Mouse (Mus musculus): ENCODE measurements at regions not wholly inside any gene's neighbourhood (a gene's known extent, or its start where the extent isn't known, plus 50 kb on each side); places are given as distances from the start of the nearest gene placed in this dataset.

DNA sequence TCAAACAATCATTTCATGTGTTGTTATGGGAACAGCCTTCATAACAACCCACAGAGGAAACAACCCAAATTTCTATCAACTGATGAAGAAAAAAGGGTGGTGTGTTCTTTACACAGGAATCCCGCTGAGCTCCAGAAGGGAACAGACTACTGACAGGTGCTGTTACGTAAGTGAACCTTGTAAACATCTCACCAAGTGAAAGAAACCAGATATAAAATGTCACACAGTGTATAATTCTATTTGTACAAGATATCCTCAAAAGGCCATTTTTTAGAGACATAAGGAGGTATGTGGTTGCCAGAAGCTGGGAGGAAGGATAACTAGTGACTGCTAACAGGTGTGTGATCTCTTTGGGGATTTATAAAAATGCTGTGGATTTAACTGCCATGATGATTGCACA is 119.9 kb downstream of the Plod2 start:
- Histone ChIP-seq H3K4me3 (replicated peaks) (no peak overlapping the region), H3K27ac (no peak overlapping the region), H3K36me3 (no peaks in the 10 kb centered on the region), H3K9ac (no peak overlapping the region), H3K4me1 (no peaks in the 10 kb centered on the region), H3K4me2 (no peak overlapping the region), H3K9me3 (replicated peaks) (no peaks in the 10 kb centered on the region), H3K27me3 (no peaks in the 10 kb centered on the region)
- ATAC-seq (replicated peaks; ENCODE audit: low FRiP score): no peak
- WGBS: 79% methylated on average over 2 of the region's 2 CpGs

DNA sequence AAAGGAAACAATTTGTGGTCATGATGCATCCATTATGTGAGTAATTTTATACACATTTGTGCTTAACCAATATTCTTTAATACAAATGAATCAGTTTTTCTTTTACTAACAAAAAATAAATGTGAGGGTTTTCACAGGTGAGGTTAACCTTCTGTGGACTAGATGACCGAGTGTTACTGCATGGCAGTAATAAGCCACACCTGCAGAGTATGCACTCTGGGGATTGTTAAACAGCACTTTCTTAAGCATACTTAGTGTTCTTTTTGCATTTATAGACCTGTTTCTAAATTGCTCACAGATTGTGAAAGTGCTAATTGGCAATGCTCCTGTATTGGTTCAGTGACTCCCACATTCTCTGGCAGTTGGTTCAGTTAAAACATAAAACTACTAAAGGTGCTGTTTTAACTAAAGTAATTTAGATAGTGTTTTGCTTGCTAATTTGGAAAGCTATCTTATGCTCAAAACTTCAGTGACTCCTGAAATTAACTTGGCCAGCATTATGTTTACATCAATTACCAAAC is 125.4 kb downstream of the Plod2 start:
- Histone ChIP-seq H3K4me1 (no peaks in the 10 kb centered on the region), H3K9me3 (replicated peaks) (no peaks in the 10 kb centered on the region), H3K36me3 (no peaks in the 10 kb centered on the region), H3K27ac (no peak overlapping the region), H3K9ac (no peak overlapping the region), H3K27me3 (no peaks in the 10 kb centered on the region), H3K4me3 (replicated peaks) (no peak overlapping the region), H3K4me2 (no peak overlapping the region)
- ATAC-seq (replicated peaks; ENCODE audit: low FRiP score): no peak
- WGBS: 80% methylated on average over 1 of the region's 1 CpGs

DNA sequence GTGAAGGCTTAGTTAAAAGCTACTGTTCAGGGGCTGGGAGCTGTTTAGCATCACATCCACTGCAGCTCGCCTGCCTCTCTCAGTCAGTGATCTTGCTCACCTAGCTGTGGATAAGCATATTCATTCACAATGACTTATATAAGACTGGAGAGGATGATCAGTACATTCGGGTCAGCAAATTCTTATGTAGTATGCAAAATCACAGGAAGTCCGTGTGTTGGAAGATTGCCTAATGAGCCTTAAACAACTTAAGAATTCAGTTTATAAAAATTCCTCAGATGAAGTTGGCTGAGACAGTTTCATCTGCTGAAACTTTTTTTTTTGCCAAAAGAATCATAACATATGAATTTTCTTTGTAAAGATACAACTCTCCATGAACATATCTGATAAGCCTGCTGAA is 129.9 kb downstream of the Plod2 start:
- WGBS: 85% methylated on average over 3 of the region's 3 CpGs

DNA sequence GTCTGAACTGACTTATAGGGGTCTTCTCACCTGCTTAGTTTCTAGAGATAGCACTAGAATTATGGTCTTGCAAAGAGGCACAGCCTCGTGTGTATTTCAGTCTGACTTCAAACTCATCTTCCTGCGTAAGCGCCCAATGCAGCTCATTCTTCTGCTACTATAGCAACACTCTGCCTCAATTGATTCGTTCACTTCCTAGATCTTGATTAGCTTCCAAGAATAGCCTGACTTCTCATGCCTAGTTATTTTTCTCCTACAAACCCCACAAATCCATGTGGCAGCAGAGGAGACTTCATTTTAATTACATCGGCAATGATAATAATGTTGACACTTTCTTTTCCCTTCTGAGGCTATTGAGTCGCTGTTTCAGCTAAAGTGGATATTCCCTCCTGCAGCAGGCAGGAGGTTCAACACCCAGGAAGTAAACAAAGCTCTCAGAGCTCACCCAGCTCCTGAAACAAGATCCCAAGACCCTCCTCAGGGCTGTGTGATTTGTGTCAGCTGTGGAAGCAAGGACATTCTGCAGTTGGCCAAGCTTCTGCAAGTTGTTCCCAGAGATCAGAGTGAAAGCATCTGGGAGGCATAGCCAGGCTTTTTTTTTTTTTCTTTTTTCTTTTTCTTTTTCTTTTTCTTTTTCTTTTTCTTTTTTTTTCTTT is 152.5 kb downstream of the Plod2 start:
- Histone ChIP-seq H3K4me3 (replicated peaks) (no peak overlapping the region), H3K4me2 (peak overlapping the region; percentile 39), H3K9me3 (replicated peaks) (no peaks in the 10 kb centered on the region), H3K27ac (peak overlapping the region; percentile 63; the same call in 1 of the 2 replicates), H3K36me3 (no peaks in the 10 kb centered on the region), H3K9ac (no peak overlapping the region), H3K4me1 (peaks cover 4% of the 10 kb centered on the region; the same call in 1 of the 2 replicates), H3K27me3 (no peaks in the 10 kb centered on the region)
- 41% methylated on average over 6 of the region's 6 CpGs for WGBS
- peak; percentile 73 for ATAC-seq (replicated peaks; ENCODE audit: low FRiP score)

More for the DNA sequence above, 129.9 kb downstream of the Plod2 start:
- Histone ChIP-seq H3K9me3 (replicated peaks) (no peaks in the 10 kb centered on the region), H3K36me3 (no peaks in the 10 kb centered on the region), H3K9ac (no peak overlapping the region), H3K4me2 (no peak overlapping the region), H3K27me3 (no peaks in the 10 kb centered on the region), H3K4me3 (replicated peaks) (no peak overlapping the region), H3K27ac (no peak overlapping the region), H3K4me1 (no peaks in the 10 kb centered on the region)
- ATAC-seq (replicated peaks; ENCODE audit: low FRiP score): no peak

DNA sequence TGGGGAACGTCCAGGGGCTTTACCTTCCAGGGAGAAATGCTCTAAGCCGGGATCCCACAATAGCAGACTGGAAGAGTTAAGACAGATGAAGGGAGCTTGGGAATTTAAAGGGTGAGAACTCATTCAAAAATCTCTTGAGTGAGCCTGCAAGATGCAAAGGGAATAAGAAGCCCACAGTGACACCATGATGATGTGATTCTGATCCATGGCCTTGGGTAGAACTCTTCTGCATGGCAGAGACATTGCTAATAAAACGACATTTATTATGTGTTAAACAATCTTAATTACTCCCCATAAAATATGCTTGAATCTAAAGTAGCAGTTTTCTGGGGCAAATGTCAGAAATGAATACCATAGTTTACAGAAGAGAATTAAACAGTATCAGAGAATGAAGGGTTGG is 155.9 kb downstream of the Plod2 start:
- 78% methylated on average over 3 of the region's 3 CpGs for WGBS

DNA sequence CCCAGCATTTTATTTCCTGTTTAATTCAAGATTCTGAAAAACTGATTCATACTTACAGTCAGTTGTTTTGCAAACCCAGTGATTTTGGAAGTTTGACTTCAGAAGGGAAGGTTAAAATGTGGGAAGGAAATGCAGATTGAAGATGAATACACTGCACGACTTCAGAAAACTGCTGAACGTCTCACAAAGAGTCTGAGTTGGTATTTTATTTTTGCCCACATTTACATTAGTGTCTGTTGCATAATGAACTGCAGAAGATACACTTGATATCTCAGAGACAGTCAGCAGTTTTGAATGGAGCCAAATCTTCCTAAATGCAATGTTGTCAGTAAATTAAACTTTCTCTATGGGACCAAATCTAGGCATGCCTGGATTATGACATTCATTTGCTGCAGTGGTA is 162.7 kb downstream of the Plod2 start:
- WGBS: 83% methylated on average over 2 of the region's 2 CpGs
- Histone ChIP-seq H3K36me3 (no peaks in the 10 kb centered on the region), H3K4me2 (no peak overlapping the region), H3K9me3 (replicated peaks) (no peaks in the 10 kb centered on the region), H3K4me1 (no peaks in the 10 kb centered on the region), H3K27ac (no peak overlapping the region), H3K4me3 (replicated peaks) (no peak overlapping the region), H3K27me3 (no peaks in the 10 kb centered on the region), H3K9ac (no peak overlapping the region)
- ATAC-seq (replicated peaks; ENCODE audit: low FRiP score): no peak

More for the DNA sequence above, 155.9 kb downstream of the Plod2 start:
- no peak overlapping the region for H3K4me2 ChIP-seq
- no peak overlapping the region for H3K27ac ChIP-seq
- no peak overlapping the region for H3K4me3 ChIP-seq (replicated peaks)
- no peak for ATAC-seq (replicated peaks; ENCODE audit: low FRiP score)
- H3K9ac ChIP-seq: no peak overlapping the region
- no peaks in the 10 kb centered on the region for H3K9me3 ChIP-seq (replicated peaks)
- no peaks in the 10 kb centered on the region for H3K36me3 ChIP-seq
- peaks cover 4% of the 10 kb centered on the region; the same call in 1 of the 2 replicates for H3K4me1 ChIP-seq
- no peaks in the 10 kb centered on the region for H3K27me3 ChIP-seq

DNA sequence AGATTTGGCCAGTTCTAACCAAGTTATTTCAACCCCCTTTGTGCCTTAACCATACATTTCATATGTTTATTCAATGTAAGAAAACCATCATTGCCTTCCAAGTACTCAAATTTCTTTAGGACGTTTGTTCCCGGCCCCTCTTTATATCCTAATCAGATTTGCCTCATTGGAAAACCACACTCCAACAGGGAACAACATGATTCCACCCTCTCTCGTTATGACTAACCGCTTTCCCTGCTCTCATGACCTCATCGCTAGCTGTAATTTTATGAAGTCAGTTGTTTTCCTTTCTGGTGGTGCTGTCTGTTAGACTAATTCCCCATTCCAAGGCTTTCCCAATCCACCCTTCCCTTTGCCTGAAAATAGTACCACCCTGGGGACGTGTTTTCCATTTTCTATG is 165.0 kb downstream of the Plod2 start:
- no peak for ATAC-seq (replicated peaks; ENCODE audit: low FRiP score)
- H3K36me3 ChIP-seq: no peaks in the 10 kb centered on the region
- no peak overlapping the region for H3K27ac ChIP-seq
- H3K9ac ChIP-seq: no peak overlapping the region
- H3K4me3 ChIP-seq (replicated peaks): no peak overlapping the region
- no peaks in the 10 kb centered on the region for H3K27me3 ChIP-seq
- H3K4me2 ChIP-seq: no peak overlapping the region
- 51% methylated on average over 6 of the region's 6 CpGs for WGBS
- no peaks in the 10 kb centered on the region for H3K4me1 ChIP-seq
- no peaks in the 10 kb centered on the region for H3K9me3 ChIP-seq (replicated peaks)

DNA sequence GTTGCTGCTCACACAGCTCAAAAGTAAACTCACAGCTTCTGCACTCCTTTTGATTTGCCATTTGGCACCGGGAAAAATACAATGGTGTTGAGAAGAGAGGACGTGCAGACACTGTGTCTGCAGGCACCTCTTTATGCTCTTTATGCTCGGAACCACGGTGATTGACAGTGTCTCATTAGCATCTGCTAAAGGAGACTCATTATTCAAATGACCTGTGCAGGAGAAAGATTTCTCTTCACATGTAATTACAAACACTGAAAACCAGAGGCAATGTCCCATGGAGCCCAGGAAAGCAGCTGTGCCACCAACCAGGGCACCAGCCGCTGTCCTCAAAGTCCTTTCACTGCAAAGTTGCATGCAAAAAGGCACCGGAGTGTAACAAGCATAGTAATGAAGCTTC is 175.2 kb downstream of the Plod2 start:
- ATAC-seq (replicated peaks; ENCODE audit: low FRiP score): no peak
- Histone ChIP-seq H3K9ac (no peak overlapping the region), H3K4me3 (replicated peaks) (no peak overlapping the region), H3K36me3 (no peaks in the 10 kb centered on the region), H3K9me3 (replicated peaks) (no peaks in the 10 kb centered on the region), H3K4me2 (no peak overlapping the region), H3K27ac (no peak overlapping the region), H3K4me1 (no peaks in the 10 kb centered on the region), H3K27me3 (no peaks in the 10 kb centered on the region)
- WGBS: 49% methylated on average over 6 of the region's 6 CpGs

DNA sequence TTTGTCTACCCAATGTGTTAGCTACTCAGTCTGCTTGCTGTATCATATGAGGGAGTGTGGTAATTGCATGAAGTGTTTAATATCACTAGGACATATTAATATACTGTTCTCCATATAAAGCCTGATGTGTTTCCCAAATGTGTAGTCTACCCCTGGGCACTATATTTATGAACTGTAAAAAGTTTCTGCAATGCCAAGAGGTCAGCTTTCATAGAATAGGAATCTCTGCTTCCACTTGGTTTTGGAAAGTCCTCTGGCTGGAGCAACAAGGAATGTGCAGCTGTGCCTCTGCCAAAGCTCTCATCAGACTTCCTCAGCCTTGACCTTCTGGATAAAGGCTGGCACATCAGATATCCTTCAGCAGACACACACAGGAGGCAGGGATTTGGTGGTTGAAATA is 176.3 kb downstream of the Plod2 start:
- Histone ChIP-seq H3K4me3 (replicated peaks) (no peak overlapping the region), H3K27me3 (no peaks in the 10 kb centered on the region)
- no peak for ATAC-seq (replicated peaks; ENCODE audit: low FRiP score)

DNA sequence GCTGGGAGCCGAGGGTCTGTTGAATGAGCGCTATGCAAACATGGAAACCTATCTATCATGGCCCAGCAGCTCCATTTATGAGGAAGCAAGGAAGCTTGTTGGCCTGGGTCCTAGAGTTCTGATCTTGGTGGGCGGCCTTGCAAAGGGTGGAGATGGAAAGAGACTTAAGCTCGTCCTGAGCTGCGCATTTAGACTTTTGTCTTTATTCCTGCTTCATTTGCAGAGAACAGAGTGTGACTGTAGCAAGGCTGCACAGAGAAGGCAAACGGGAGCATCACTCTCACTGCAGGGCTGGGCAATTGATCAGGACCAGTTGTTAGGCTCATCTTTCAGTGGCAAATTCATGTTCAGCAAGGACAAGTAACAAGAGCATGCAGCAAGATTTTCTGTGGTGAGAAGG is 177.2 kb downstream of the Plod2 start:
- Histone ChIP-seq H3K4me1 (no peaks in the 10 kb centered on the region), H3K9ac (no peak overlapping the region), H3K27ac (no peak overlapping the region), H3K4me2 (no peak overlapping the region), H3K27me3 (no peaks in the 10 kb centered on the region), H3K36me3 (no peaks in the 10 kb centered on the region), H3K9me3 (replicated peaks) (no peaks in the 10 kb centered on the region), H3K4me3 (replicated peaks) (no peak overlapping the region)
- ATAC-seq (replicated peaks; ENCODE audit: low FRiP score): no peak
- WGBS: 61% methylated on average over 6 of the region's 6 CpGs

More for the DNA sequence above, 176.3 kb downstream of the Plod2 start:
- Histone ChIP-seq H3K27ac (no peak overlapping the region), H3K9ac (no peak overlapping the region), H3K4me2 (no peak overlapping the region), H3K4me1 (no peaks in the 10 kb centered on the region), H3K36me3 (no peaks in the 10 kb centered on the region), H3K9me3 (replicated peaks) (no peaks in the 10 kb centered on the region)

DNA sequence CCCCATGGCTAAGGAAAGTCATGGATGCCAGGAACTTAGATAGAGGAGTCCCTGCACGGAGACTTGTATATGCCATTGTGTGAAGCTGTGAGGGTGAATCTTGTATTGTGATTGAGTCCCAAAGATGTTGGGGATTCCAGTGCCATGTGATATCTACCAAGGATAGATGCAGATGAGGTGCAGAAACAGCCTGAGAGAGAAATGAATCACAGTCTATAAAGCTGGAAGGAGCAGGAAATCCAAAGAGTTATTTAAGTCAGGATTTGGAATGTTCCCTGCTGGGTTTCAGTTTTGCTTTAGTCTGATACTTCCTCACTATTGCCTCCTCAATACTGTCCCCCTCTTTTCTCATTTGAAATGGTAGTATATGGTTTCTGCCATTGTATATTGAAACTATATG is 186.8 kb downstream of the Plod2 start:
- H3K4me1 ChIP-seq: no peaks in the 10 kb centered on the region
- ATAC-seq (replicated peaks; ENCODE audit: low FRiP score): no peak
- no peaks in the 10 kb centered on the region for H3K36me3 ChIP-seq
- H3K4me3 ChIP-seq (replicated peaks): no peak overlapping the region
- H3K9me3 ChIP-seq (replicated peaks): no peaks in the 10 kb centered on the region
- H3K9ac ChIP-seq: no peak overlapping the region
- H3K27ac ChIP-seq: no peak overlapping the region
- WGBS: 73% methylated on average over 1 of the region's 1 CpGs
- no peak overlapping the region for H3K4me2 ChIP-seq
- no peaks in the 10 kb centered on the region for H3K27me3 ChIP-seq

DNA sequence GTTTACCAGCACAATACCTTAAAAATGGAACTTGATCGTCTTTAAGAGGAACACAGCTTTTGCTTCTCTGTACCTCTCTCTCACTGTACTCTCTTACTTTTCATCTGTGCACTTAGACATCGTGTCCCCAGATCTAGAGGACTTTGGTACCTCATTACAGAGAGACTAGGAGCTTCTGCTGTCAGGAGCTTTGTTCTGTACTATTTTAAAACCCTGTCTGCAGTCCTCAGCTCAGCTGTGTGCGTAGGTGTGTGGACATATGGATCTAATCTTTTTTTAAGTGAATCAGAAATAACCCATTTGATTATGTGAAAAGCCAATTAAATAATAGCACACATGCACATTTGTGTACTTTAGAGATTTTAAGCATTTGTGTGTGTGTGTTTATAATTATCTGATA is 189.4 kb downstream of the Plod2 start:
- 79% methylated on average over 3 of the region's 3 CpGs for WGBS

DNA sequence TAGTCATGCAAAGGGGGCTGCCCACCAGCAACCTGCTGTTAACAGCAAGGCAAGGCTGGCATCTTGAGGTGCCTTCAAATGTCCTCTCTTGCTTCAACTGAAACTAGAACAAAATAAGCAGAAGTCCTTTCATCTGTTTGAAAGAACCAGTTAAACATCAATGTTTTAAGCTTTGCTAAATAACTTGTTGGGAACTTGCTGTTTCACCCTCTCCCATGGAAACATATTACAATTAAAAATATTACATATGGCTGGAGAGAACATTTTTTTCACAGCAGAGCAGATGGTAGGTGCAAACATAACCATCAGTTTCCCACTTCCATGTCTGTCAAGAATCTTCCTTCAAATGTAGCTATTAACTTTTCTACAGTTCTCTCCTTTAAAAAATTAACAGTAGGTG is 225.5 kb downstream of the Plod2 start:
- Histone ChIP-seq H3K27me3 (no peaks in the 10 kb centered on the region), H3K4me1 (no peaks in the 10 kb centered on the region), H3K4me3 (replicated peaks) (no peak overlapping the region), H3K4me2 (no peak overlapping the region), H3K36me3 (no peaks in the 10 kb centered on the region), H3K9ac (no peak overlapping the region), H3K9me3 (replicated peaks) (no peaks in the 10 kb centered on the region), H3K27ac (no peak overlapping the region)
- no peak for ATAC-seq (replicated peaks; ENCODE audit: low FRiP score)

More for the DNA sequence above, 189.4 kb downstream of the Plod2 start:
- Histone ChIP-seq H3K36me3 (no peaks in the 10 kb centered on the region), H3K27ac (no peak overlapping the region), H3K27me3 (no peaks in the 10 kb centered on the region), H3K4me2 (no peak overlapping the region), H3K4me1 (no peaks in the 10 kb centered on the region), H3K9me3 (replicated peaks) (no peaks in the 10 kb centered on the region), H3K9ac (no peak overlapping the region), H3K4me3 (replicated peaks) (no peak overlapping the region)
- no peak for ATAC-seq (replicated peaks; ENCODE audit: low FRiP score)

Data from kidney, embryonic 15.5 days (tissue).